ENCODE assay signal across 24 mouse cellular contexts in the genomic region with DNA sequence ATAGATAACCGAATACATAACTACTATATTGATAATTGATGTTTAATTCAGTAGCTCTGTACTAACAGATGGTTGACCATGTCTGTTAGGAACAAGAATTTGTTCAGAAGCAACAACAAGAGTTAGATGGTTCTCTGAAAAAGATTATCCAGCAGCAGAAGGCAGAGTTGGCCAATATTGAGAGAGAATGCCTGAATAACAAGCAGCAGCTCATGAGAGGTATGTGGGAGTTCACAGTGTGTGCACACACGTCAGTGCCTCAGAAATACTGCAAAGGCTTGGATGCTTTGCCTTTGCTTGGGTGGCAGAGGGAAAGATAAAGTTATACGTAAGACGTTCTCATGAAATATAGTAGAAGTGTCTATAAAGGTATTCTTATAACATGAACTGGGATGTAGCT. TPM values are rescaled to one million over a fixed set of nuclear protein-coding genes. Genes with fewer than 3 reads are reported as not detected.
DNase-seq lines count a peak whose midpoint lies in the region; ATAC-seq and TF ChIP-seq lines count a peak whose summit lies in the region.
"Had no signal": no experiment of that assay in that cellular context is flagged by ENCODE, and none has a peak within 500 bp of the region (broad histone marks: within the 10 kb centered on the region; RNA-seq: fewer than 3 reads in every experiment).

No protein-coding gene starts in this region.

- H3K36me3 ChIP-seq in hindbrain, postnatal 0 days (ENCODE audit: insufficient read depth, low read length): peaks cover 27% of the 10 kb centered on the region
- peaks cover 41% of the 10 kb centered on the region for H3K36me3 ChIP-seq in liver, postnatal 0 days (replicated peaks; ENCODE audit: insufficient read depth, low read length)

- H3K4me3 ChIP-seq in layer of hippocampus, adult 2 months: no peak overlapping the region
- no peak overlapping the region for H3K4me3 ChIP-seq in hindbrain, postnatal 0 days (ENCODE audit: low read length)
- H3K4me3 ChIP-seq in liver, postnatal 0 days (ENCODE audit: low read depth, low read length): no peak overlapping the region

- H3K4me1 ChIP-seq in hindbrain, postnatal 0 days (ENCODE audit: insufficient read depth, low read length): no peaks in the 10 kb centered on the region
- H3K4me1 ChIP-seq in liver, postnatal 0 days (ENCODE audit: insufficient read depth): no peaks in the 10 kb centered on the region

- peak; percentile 93 for ATAC-seq in frontal cortex, adult (ENCODE audit: low TSS enrichment)
- ATAC-seq in hindbrain, postnatal 0 days: no peak
- ATAC-seq in liver, postnatal 0 days: no peak
- ATAC-seq: activated CD4-positive, CD25-positive, alpha-beta regulatory T cell, adult 4 months; CD4-positive, CD25-positive, alpha-beta regulatory T cell, adult 4 months; Patski had no signal

- no peak for TF ChIP-seq CTCF in layer of hippocampus, adult 2 months (conservative IDR thresholded peaks at IDR 0.05)
- no peak for TF ChIP-seq CTCF in hindbrain, postnatal 0 days (IDR thresholded peaks at IDR 0.05; ENCODE audit: low read depth)
- no peak for TF ChIP-seq CTCF in liver, postnatal 0 days (IDR thresholded peaks at IDR 0.05; ENCODE audit: low read depth)

- WGBS in hindbrain, postnatal 0 days: 93% methylated on average over 4 of the region's 4 CpGs
- WGBS in liver, postnatal 0 days (ENCODE audit: insufficient replicate concordance): 94% methylated on average over 4 of the region's 4 CpGs

- peak overlapping the region; percentile 54; the same call in 1 of the 2 replicates for H3K27ac ChIP-seq in layer of hippocampus, adult 2 months
- H3K27ac ChIP-seq in hindbrain, postnatal 0 days: no peak overlapping the region
- H3K27ac ChIP-seq in liver, postnatal 0 days (ENCODE audit: low read depth): no peak overlapping the region

- H3K9ac ChIP-seq in hindbrain, postnatal 0 days (replicated peaks; ENCODE audit: low read length): no peak overlapping the region
- H3K9ac ChIP-seq in liver, postnatal 0 days (replicated peaks): no peak overlapping the region

- H3K4me2 ChIP-seq in hindbrain, postnatal 0 days (ENCODE audit: low read depth, low read length): no peak overlapping the region
- no peak overlapping the region for H3K4me2 ChIP-seq in liver, postnatal 0 days (ENCODE audit: low read depth, low read length)

- no peak for TF ChIP-seq EP300 in liver, postnatal 0 days (IDR thresholded peaks at IDR 0.05; ENCODE audit: low read depth)

- DNase-seq in frontal cortex, postnatal 10 days (ENCODE audit: low spot score in 2 of 2): no peak
- peak in 1 of 2 experiments; percentile 54 for DNase-seq in layer of hippocampus, adult 2 months (ENCODE audit: low spot score in 2 of 2)
- no peak for DNase-seq in layer of hippocampus, postnatal 36 days
- DNase-seq in brain, adult 2 months (ENCODE audit: low read depth, low spot score): peak; percentile 76
- peak; percentile 68 for DNase-seq in telencephalon, adult 2 months (ENCODE audit: low read depth, low spot score)
- no peak for DNase-seq in hindbrain, postnatal 0 days (ENCODE audit: low spot score)
- DNase-seq in liver, postnatal 0 days: no peak
- DNase-seq: adrenal gland, adult 2 months; adrenal gland, adult 8-10 months; adrenal gland, postnatal 10 days; adrenal gland, postnatal 14 days; adrenal gland, postnatal 25 days; adrenal gland, postnatal 36 days; B cell, adult 2 months; cerebellum, adult 11 months; cerebellum, adult 11-12 months; cerebellum, adult 18-20 months had no signal

- no peaks in the 10 kb centered on the region for H3K9me3 ChIP-seq in hindbrain, postnatal 0 days (ENCODE audit: low read length)
- no peaks in the 10 kb centered on the region for H3K9me3 ChIP-seq in liver, postnatal 0 days (ENCODE audit: low read length)
- H3K9me3 ChIP-seq: G1E had no signal

- no peaks in the 10 kb centered on the region for H3K27me3 ChIP-seq in hindbrain, postnatal 0 days (ENCODE audit: insufficient read depth, low read length)
- H3K27me3 ChIP-seq in liver, postnatal 0 days (ENCODE audit: insufficient read depth, low read length): no peaks in the 10 kb centered on the region
- H3K27me3 ChIP-seq: CH12.LX, Patski had no signal

RNA-seq across cellular contexts. Expression of gene Slk, which starts 55.9 kb away (rescaled TPM):
- 10 to 100 TPM; 63.7 to 69.4 TPM for total RNA-seq in layer of hippocampus, adult 2 months (2021)
- 10 to 100 TPM; 65.2 to 68.6 TPM for total RNA-seq in layer of hippocampus, postnatal 36 days (2021)
- 13.9 and 18.3 TPM in 2 replicates for total RNA-seq in hindbrain, postnatal 0 days (2014; rRNA removed)
- 4.3 and 5.7 TPM in 2 replicates for polyA plus RNA-seq in hindbrain, postnatal 0 days (2015; fragmentation: Nextera tagmentation; extraction: Ambion mirVana)
- polyA plus RNA-seq in liver, postnatal 0 days (2015; fragmentation: Nextera tagmentation; extraction: Ambion mirVana): 6.0 and 6.5 TPM in 2 replicates

RNA-seq across cellular contexts. Expression of gene Col17a1, which starts 56.5 kb away (rescaled TPM):
- not detected for total RNA-seq in layer of hippocampus, adult 2 months (2021)
- under 1 TPM in 1 of 2 experiments, not detected in 1; 0.17 TPM for total RNA-seq in layer of hippocampus, postnatal 36 days (2021)
- total RNA-seq in hindbrain, postnatal 0 days (2014; rRNA removed): 0.47 and 0.83 TPM in 2 replicates
- 0.42 and 0.61 TPM in 2 replicates for polyA plus RNA-seq in hindbrain, postnatal 0 days (2015; fragmentation: Nextera tagmentation; extraction: Ambion mirVana)
- 0.11 and 0.14 TPM in 2 replicates for polyA plus RNA-seq in liver, postnatal 0 days (2015; fragmentation: Nextera tagmentation; extraction: Ambion mirVana)
- total RNA-seq: adrenal gland, adult 18-20 months; adrenal gland, adult 2 months; adrenal gland, adult 8-10 months; adrenal gland, postnatal 25 days had no signal
- polyA plus RNA-seq: activated CD4-positive, CD25-positive, alpha-beta regulatory T cell, adult 4 months; CD4-positive, CD25-positive, alpha-beta regulatory T cell, adult 4 months; G1E had no signal

Comparison
In these comparisons a context has a peak if more than half of its experiments do, and no peak if none do; other contexts are left out.
1. DNase-seq: peak in brain, adult 2 months (single experiment) and telencephalon, adult 2 months (single experiment); none in frontal cortex, postnatal 10 days (0 of 2), layer of hippocampus, postnatal 36 days (0 of 2), hindbrain, postnatal 0 days (single experiment) and liver, postnatal 0 days (single experiment).